Mouse (Mus musculus) heart, embryonic 14.5 days (tissue): Measurements from ENCODE around the gene Zfp385b. TPM values are rescaled to one million over a fixed set of nuclear protein-coding genes. Genes with fewer than 3 reads are reported as not detected.

Experiments
- ATAC-seq: fragments of 200-750 bp; cut with Nextera tagmentation; 2 replicates; pipeline ENCODE4 v1.8.0; 2017; ENCODE audit warnings: low read depth, moderate TSS enrichment; ENCODE audit not compliant: insufficient number of reproducible peaks, insufficient read depth, low FRiP score
- H3K27ac ChIP-seq, 2 experiments: fragments of 200-500 bp in 1 of 2; fragments of 300-500 bp in 1 of 2; sonication (generic) in 1 of 2; replicated peaks in 1 of 2; 2 replicates each; pipeline ENCODE4 v1.5.1; 2012 to 2014; ENCODE audit warnings: low read depth in 2 of 2, low read length in 2 of 2, control low read depth in 1 of 2, mild to moderate bottlenecking in 1 of 2, mixed read lengths in 1 of 2; ENCODE audit not compliant: control insufficient read depth in 1 of 2, insufficient read depth in 1 of 2
- H3K27me3 ChIP-seq: fragments of 300-500 bp; sonication (generic); 2 replicates; pipeline ENCODE4 v1.6.1; 2014; ENCODE audit warnings: mild to moderate bottlenecking, low read length, control low read depth; ENCODE audit not compliant: control insufficient read depth, insufficient read depth
- H3K36me3 ChIP-seq: fragments of 300-500 bp; sonication (generic); 2 replicates; pipeline ENCODE4 v1.6.1; 2014; ENCODE audit warnings: mild to moderate bottlenecking, control low read depth, low read length, mixed read lengths; ENCODE audit not compliant: control insufficient read depth, insufficient read depth
- H3K4me1 ChIP-seq, 2 experiments: fragments of 200-500 bp in 1 of 2; fragments of 300-500 bp in 1 of 2; sonication (generic) in 1 of 2; 2 replicates each; pipeline ENCODE4 v1.6.1; 2012 to 2014; ENCODE audit warnings: low read length in 2 of 2, control low read depth in 1 of 2, mixed read lengths in 1 of 2; ENCODE audit not compliant: control insufficient read depth in 2 of 2, insufficient read depth in 2 of 2
- H3K4me2 ChIP-seq: fragments of 300-500 bp; sonication (generic); 2 replicates; pipeline ENCODE4 v1.6.1; 2014; ENCODE audit warnings: mild to moderate bottlenecking, low read length
- H3K4me3 ChIP-seq, 2 experiments: fragments of 200-500 bp in 1 of 2; fragments of 300-500 bp in 1 of 2; sonication (generic) in 1 of 2; 2 replicates each; pipeline ENCODE4 v1.5.1; 2012 to 2014; ENCODE audit warnings: low read length in 2 of 2, mild to moderate bottlenecking in 2 of 2, control low read depth in 1 of 2, low read depth in 1 of 2, moderate library complexity in 1 of 2; ENCODE audit not compliant: control insufficient read depth in 1 of 2, insufficient read depth in 1 of 2
- H3K9ac ChIP-seq: fragments of 300-500 bp; sonication (generic); 2 replicates; pipeline ENCODE4 v1.6.1; 2014; ENCODE audit warnings: mild to moderate bottlenecking, low read length
- H3K9me3 ChIP-seq: fragments of 300-500 bp; sonication (generic); 2 replicates; pipeline ENCODE4 v1.6.1; 2016; ENCODE audit warnings: low read length, control low read depth; ENCODE audit not compliant: control insufficient read depth
- WGBS: fragments of 180-500 bp; shearing (Covaris S2); extraction: QIAGEN DNeasy Blood & Tissue Kit; methylation state at CpG from one replicate; pipeline ENCODE4 v1.1.7; 2014; 5-methylcytosine and 5-hydroxymethylcytosine counted together
- polyA plus RNA-seq: library from polyadenylated mRNA; unstranded; fragments of >200 nt; fragmentation: Nextera tagmentation; extraction: Ambion mirVana; gene quantifications from 2 replicates; pipeline ENCODE4 v1.2.1, GENCODE M21; 2014

Gene Zfp385b
- polyA plus RNA-seq, 1 experiment from 2014 or later = 3.0 TPM

- H3K36me3 ChIP-seq = no peaks in the 10 kb centered on the region
- H3K9me3 ChIP-seq = peaks cover 4% of the 10 kb centered on the region; the same call in 1 of the 2 replicates
- 0 out of 2 replicates have a peak overlapping the region, but pooled peaks have one; percentile 7 for H3K4me2 ChIP-seq
- ATAC-seq = no peak
- H3K27ac ChIP-seq = no peak overlapping the region
- H3K27me3 ChIP-seq = no peaks in the 10 kb centered on the region
- H3K4me3 ChIP-seq = no peak overlapping the region
- no peaks in the 10 kb centered on the region for H3K4me1 ChIP-seq
- no peak overlapping the region for H3K9ac ChIP-seq
- WGBS = 20% methylated on average over 7 of the region's 7 CpGs
These were observed 6.8 kb upstream of the Zfp385b start for GRCm38 (mm10) chr2:77826133-77826828.

GRCm38 (mm10) chr2:77823026-77823425 is 3.6 kb upstream of the Zfp385b start:
- WGBS = 84% methylated on average over 5 of the region's 5 CpGs
- no peaks in the 10 kb centered on the region for H3K4me1 ChIP-seq
- 0 out of 2 replicates have a peak, but pooled peaks cover 5% of the 10 kb centered on the region for H3K27me3 ChIP-seq
- no peaks in the 10 kb centered on the region for H3K36me3 ChIP-seq
- H3K4me2 ChIP-seq = no peak overlapping the region
- no peak for ATAC-seq
- H3K4me3 ChIP-seq = no peak overlapping the region
- H3K27ac ChIP-seq = no peak overlapping the region
- no peak overlapping the region for H3K9ac ChIP-seq
- peaks cover 6% of the 10 kb centered on the region; the same call in 1 of the 2 replicates for H3K9me3 ChIP-seq

GRCm38 (mm10) chr2:77817357-77817894 is 2.0 kb downstream of the Zfp385b start:
- Histone ChIP-seq H3K4me1 (no peaks in the 10 kb centered on the region), H3K9me3 (0 out of 2 replicates have a peak, but pooled peaks cover 3% of the 10 kb centered on the region), H3K4me3 (peak overlapping the region; percentile 68 to 87), H3K4me2 (peak overlapping the region; percentile 100), H3K27ac (no peak overlapping the region), H3K9ac (peak overlapping the region; percentile 66; the same call in 1 of the 2 replicates), H3K36me3 (no peaks in the 10 kb centered on the region), H3K27me3 (peaks cover 28% of the 10 kb centered on the region)
- WGBS = 32% methylated on average over 12 of the region's 12 CpGs
- no peak for ATAC-seq

GRCm38 (mm10) chr2:77816413-77817314 is 2.8 kb downstream of the Zfp385b start:
- peaks cover 28% of the 10 kb centered on the region for H3K27me3 ChIP-seq
- ATAC-seq = peak; percentile 81

GRCm38 (mm10) chr2:77815775-77816412 is 3.5 kb downstream of the Zfp385b start:
- Histone ChIP-seq H3K9ac (peak overlapping the region; percentile 66), H3K4me2 (peak overlapping the region; percentile 100), H3K36me3 (no peaks in the 10 kb centered on the region), H3K4me3 (peak overlapping the region; percentile 68 to 87), H3K27me3 (peaks cover 28% of the 10 kb centered on the region), H3K27ac (no peak overlapping the region), H3K9me3 (no peaks in the 10 kb centered on the region), H3K4me1 (no peaks in the 10 kb centered on the region)
- no peak for ATAC-seq
- 3% methylated on average over 20 of the region's 20 CpGs for WGBS

More at GRCm38 (mm10) chr2:77816413-77817314, 2.8 kb downstream of the Zfp385b start:
- H3K4me2 ChIP-seq = peak overlapping the region; percentile 100
- H3K36me3 ChIP-seq = no peaks in the 10 kb centered on the region
- peak overlapping the region; percentile 68 to 87 for H3K4me3 ChIP-seq
- under 1% methylated on average over 101 of the region's 116 CpGs for WGBS
- no peak overlapping the region for H3K27ac ChIP-seq
- 0 out of 2 replicates have a peak, but pooled peaks cover 3% of the 10 kb centered on the region for H3K9me3 ChIP-seq
- peak overlapping the region; percentile 66 for H3K9ac ChIP-seq
- no peaks in the 10 kb centered on the region for H3K4me1 ChIP-seq

GRCm38 (mm10) chr2:77814896-77815295 is 4.5 kb downstream of the Zfp385b start:
- 87% methylated on average over 8 of the region's 8 CpGs for WGBS
- Histone ChIP-seq H3K9me3 (no peaks in the 10 kb centered on the region), H3K27me3 (peaks cover 28% of the 10 kb centered on the region), H3K4me3 (no peak overlapping the region), H3K27ac (no peak overlapping the region), H3K36me3 (no peaks in the 10 kb centered on the region), H3K9ac (no peak overlapping the region), H3K4me1 (no peaks in the 10 kb centered on the region), H3K4me2 (no peak overlapping the region)
- no peak for ATAC-seq

- H3K27me3 ChIP-seq = peaks cover 22% of the 10 kb centered on the region
- WGBS = 79% methylated on average over 3 of the region's 3 CpGs
- H3K4me1 ChIP-seq = no peaks in the 10 kb centered on the region
- H3K36me3 ChIP-seq = no peaks in the 10 kb centered on the region
- H3K9me3 ChIP-seq = no peaks in the 10 kb centered on the region
- no peak overlapping the region for H3K9ac ChIP-seq
- H3K4me3 ChIP-seq = no peak overlapping the region
- no peak overlapping the region for H3K27ac ChIP-seq
- no peak for ATAC-seq
- no peak overlapping the region for H3K4me2 ChIP-seq
These were observed 6.4 kb downstream of the Zfp385b start for GRCm38 (mm10) chr2:77813029-77813428.
